Mouse (Mus musculus): ENCODE measurements around the gene Pgd.

DNA sequence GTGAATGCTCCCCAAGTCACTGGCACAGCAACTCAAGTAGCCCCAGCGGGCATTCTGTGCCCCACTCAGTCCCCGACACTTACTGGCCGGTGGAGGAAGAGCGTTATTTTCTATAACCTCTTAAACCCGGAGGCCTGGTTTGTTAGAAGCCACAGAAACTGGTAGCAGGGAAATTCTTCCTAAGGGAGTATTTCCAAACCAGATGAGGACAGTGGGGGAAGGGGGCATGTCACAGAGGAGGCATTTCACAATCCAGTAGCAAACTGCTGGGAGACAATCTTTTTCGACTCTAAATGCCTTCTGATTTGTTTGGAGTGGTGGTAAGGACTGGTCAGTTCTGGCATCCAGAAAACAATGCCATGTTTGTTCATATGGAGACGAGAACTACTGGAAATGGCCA, 12.6 kb upstream of the Pgd start:
- no peak for TF ChIP-seq POLR2A (IDR thresholded peaks at IDR 0.05; ENCODE audit: insufficient read length, low read depth)
- TF ChIP-seq USF1 (IDR thresholded peaks at IDR 0.05; ENCODE audit: low read depth) = no peak
- no peak for TF ChIP-seq SRF (IDR thresholded peaks at IDR 0.05; ENCODE audit: control insufficient read depth, insufficient read length, low read depth)
- no peak for TF ChIP-seq MAX (IDR thresholded peaks at IDR 0.05; ENCODE audit: low read depth)
- TF ChIP-seq MYOG (IDR thresholded peaks at IDR 0.05; ENCODE audit: control insufficient read depth in 1 of 3, insufficient read depth in 1 of 3, insufficient read length in 2 of 3, low read depth in 2 of 3) = no peak
